Mouse (Mus musculus): Measurements from ENCODE around the gene Klhl30. TPM values are rescaled to one million over a fixed set of nuclear protein-coding genes. Genes with fewer than 3 reads are reported as not detected.

The Klhl30 gene
- 1 to 10 TPM; 1.0 to 2.1 TPM for total RNA-seq (2021)
- 3.1 and 3.3 TPM in 2 replicates for polyA plus RNA-seq (2012; rRNA removed)
- long read RNA-seq, partial matches to known transcripts: 2 of 5 reads
- long read RNA-seq, other reads (novel, unspliced or antisense): 0 of 5 reads

- DNase-seq: no peak
Measured at GRCm38 (mm10) chr1:91350841-91351240, at the start of gene Klhl30. Klhl30 (plus strand) TSS chr1:91351016.

- DNase-seq: no peak
Measured at GRCm38 (mm10) chr1:91301206-91301920, 49.5 kb upstream of the Klhl30 start.

GRCm38 (mm10) chr1:91302021-91302420 lies 48.8 kb upstream of the Klhl30 start:
- no peak for DNase-seq

- DNase-seq: no peak
Measured at GRCm38 (mm10) chr1:91304621-91305020, 46.2 kb upstream of the Klhl30 start.

GRCm38 (mm10) chr1:91309366-91310085 lies 41.3 kb upstream of the Klhl30 start:
- no peak for DNase-seq

- DNase-seq: no peak
Measured at GRCm38 (mm10) chr1:91312273-91312672, 38.5 kb upstream of the Klhl30 start.

- no peak for DNase-seq
Measured at GRCm38 (mm10) chr1:91313251-91313650, 37.6 kb upstream of the Klhl30 start.

- no peak for DNase-seq
Measured at GRCm38 (mm10) chr1:91317656-91318055, 33.2 kb upstream of the Klhl30 start.

- no peak for DNase-seq
Measured at GRCm38 (mm10) chr1:91321760-91322438, 28.9 kb upstream of the Klhl30 start, which contains the start of gene Espnl. Espnl (plus strand) TSS chr1:91322075.

GRCm38 (mm10) chr1:91324646-91325045 lies 26.2 kb upstream of the Klhl30 start:
- peak; percentile 58 for DNase-seq

GRCm38 (mm10) chr1:91325488-91326042 lies 25.3 kb upstream of the Klhl30 start:
- no peak for DNase-seq

GRCm38 (mm10) chr1:91332102-91332501 lies 18.7 kb upstream of the Klhl30 start:
- DNase-seq: no peak

GRCm38 (mm10) chr1:91333582-91333981 lies 17.2 kb upstream of the Klhl30 start:
- no peak for DNase-seq

GRCm38 (mm10) chr1:91337355-91337754 lies 13.5 kb upstream of the Klhl30 start:
- DNase-seq: no peak

GRCm38 (mm10) chr1:91344001-91344400 lies 6.8 kb upstream of the Klhl30 start:
- no peak for DNase-seq

GRCm38 (mm10) chr1:91344921-91345685 lies 5.7 kb upstream of the Klhl30 start:
- peak; percentile 41 for DNase-seq

GRCm38 (mm10) chr1:91346892-91347291 lies 3.9 kb upstream of the Klhl30 start:
- DNase-seq: peak; percentile 71

GRCm38 (mm10) chr1:91351249-91351648 lies 433 bp downstream of the Klhl30 start:
- no peak for DNase-seq

GRCm38 (mm10) chr1:91352277-91352676 lies 1.5 kb downstream of the Klhl30 start:
- no peak for DNase-seq

GRCm38 (mm10) chr1:91356105-91356504 lies 5.3 kb downstream of the Klhl30 start:
- peak; percentile 44 for DNase-seq

- no peak for DNase-seq
Measured at GRCm38 (mm10) chr1:91362113-91362512, 11.3 kb downstream of the Klhl30 start.

Data from adrenal gland, adult 2 months (tissue).